Mouse (Mus musculus): ENCODE measurements around the gene Pus7. TPM values are rescaled to one million over a fixed set of nuclear protein-coding genes. Genes with fewer than 3 reads are reported as not detected.

The Pus7 gene
- total RNA-seq (2023) = 1 to 10 TPM; 7.0 to 7.6 TPM

GRCm38 (mm10) chr5:23782931-23783877 lies at the start of gene Pus7:
TSS of gene Pus7 (minus strand) at chr5:23783711.

GRCm38 (mm10) chr5:23787536-23788389 lies 4.3 kb upstream of the Pus7 start, which contains the start of gene Rint1:
TSS of gene Rint1 (plus strand) at chr5:23787711.

Other genes starting within 250 kb of the Pus7 start
- gene Srpk2, start 99.1 kb downstream of the Pus7 start, total RNA-seq (2023) = 10 to 100 TPM; 24.6 to 26.8 TPM
- gene Rint1, start 4.0 kb upstream of the Pus7 start, total RNA-seq (2023) = 10 to 100 TPM; 13.9 to 14.8 TPM
- 10 to 100 TPM; 42.1 to 47.7 TPM for gene Tomm7, start 60.5 kb upstream of the Pus7 start, total RNA-seq (2023)
- gene Fam126a, start 247.0 kb upstream of the Pus7 start, total RNA-seq (2023) = 10 to 100 TPM; 35.3 TPM